Mouse (Mus musculus) hindbrain, embryonic 15.5 days (tissue): Measurements from ENCODE around the gene Dcun1d4. TPM values are rescaled to one million over a fixed set of nuclear protein-coding genes. Genes with fewer than 3 reads are reported as not detected.

Experiments
- ATAC-seq: fragments of 200-750 bp; cut with Nextera tagmentation; 2 replicates; pipeline ENCODE4 v1.8.0; 2017; ENCODE audit warnings: low read depth, moderate number of reproducible peaks, moderate TSS enrichment; ENCODE audit not compliant: low FRiP score
- H3K27ac ChIP-seq: fragments of 300-500 bp; sonication (generic); replicated peaks from 2 replicates; pipeline ENCODE4 v1.5.1; 2015; ENCODE audit warnings: mild to moderate bottlenecking, inconsistent platforms
- H3K27me3 ChIP-seq: fragments of 300-500 bp; sonication (generic); 2 replicates; pipeline ENCODE4 v1.6.1; 2015; ENCODE audit warnings: control low read depth, inconsistent platforms
- H3K36me3 ChIP-seq: fragments of 300-500 bp; sonication (generic); 2 replicates; pipeline ENCODE4 v1.6.1; 2015; ENCODE audit warnings: control low read depth, inconsistent platforms
- H3K4me1 ChIP-seq: fragments of 300-500 bp; sonication (generic); replicated peaks from 2 replicates; pipeline ENCODE4 v1.6.1; 2015; ENCODE audit warnings: control low read depth, inconsistent platforms
- H3K4me2 ChIP-seq: fragments of 300-500 bp; sonication (generic); 2 replicates; pipeline ENCODE4 v1.6.1; 2015; ENCODE audit warnings: moderate library complexity, mild to moderate bottlenecking, inconsistent platforms
- H3K4me3 ChIP-seq: fragments of 300-500 bp; sonication (generic); 2 replicates; pipeline ENCODE4 v1.5.1; 2015; ENCODE audit warnings: mild to moderate bottlenecking, inconsistent platforms
- H3K9ac ChIP-seq: fragments of 300-500 bp; sonication (generic); 2 replicates; pipeline ENCODE4 v1.6.1; 2015; ENCODE audit warnings: inconsistent platforms
- H3K9me3 ChIP-seq: fragments of 300-500 bp; sonication (generic); 2 replicates; pipeline ENCODE4 v1.6.1; 2016; ENCODE audit warnings: control low read depth, inconsistent platforms
- WGBS: fragments of 180-500 bp; shearing (Covaris S2); methylation state at CpG from one replicate; pipeline ENCODE4 v1.1.7; 2015; 5-methylcytosine and 5-hydroxymethylcytosine counted together
- polyA plus RNA-seq: library from polyadenylated mRNA; unstranded; fragments of >200 nt; fragmentation: Nextera tagmentation; extraction: Ambion mirVana; gene quantifications from 2 replicates; pipeline ENCODE4 v1.2.1, GENCODE M21; 2015

Dcun1d4 gene
- polyA plus RNA-seq, 1 experiment from 2014 or later: 47.4 TPM

DNA sequence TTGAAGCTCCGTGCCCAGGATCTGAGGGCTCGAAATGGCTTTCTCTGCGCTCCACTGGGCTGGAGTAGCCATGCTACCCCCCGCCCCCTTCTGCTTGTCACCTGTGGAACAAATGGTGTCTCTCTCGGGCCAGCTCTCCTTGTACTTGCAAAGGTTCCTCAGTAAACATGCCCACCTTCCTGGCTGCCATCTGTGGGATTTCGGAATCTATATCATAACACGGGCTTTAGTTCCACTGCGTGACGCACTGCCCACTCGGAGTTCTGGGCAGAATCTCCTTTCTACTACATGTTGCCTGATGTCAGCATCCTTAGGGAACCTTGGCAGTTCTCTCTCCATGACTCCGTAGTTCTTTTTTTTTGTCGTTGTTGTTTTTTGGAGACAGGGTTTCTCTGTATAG is 56.9 kb downstream of the Dcun1d4 start:
- WGBS: 89% methylated on average over 12 of the region's 12 CpGs
- H3K4me2 ChIP-seq: no peak overlapping the region
- no peak overlapping the region for H3K9ac ChIP-seq
- no peak overlapping the region for H3K4me3 ChIP-seq
- no peak overlapping the region for H3K27ac ChIP-seq
- H3K27me3 ChIP-seq: no peaks in the 10 kb centered on the region
- ATAC-seq: no peak
- H3K9me3 ChIP-seq: no peaks in the 10 kb centered on the region
- H3K36me3 ChIP-seq: peaks cover 23% of the 10 kb centered on the region
- no peaks in the 10 kb centered on the region for H3K4me1 ChIP-seq

- H3K9ac ChIP-seq: no peak overlapping the region
- no peaks in the 10 kb centered on the region for H3K27me3 ChIP-seq
- WGBS: 90% methylated on average over 11 of the region's 11 CpGs
- no peak overlapping the region for H3K4me3 ChIP-seq
- no peak overlapping the region for H3K27ac ChIP-seq
- H3K4me2 ChIP-seq: no peak overlapping the region
- peaks cover 16% of the 10 kb centered on the region for H3K36me3 ChIP-seq
- ATAC-seq: no peak
- no peaks in the 10 kb centered on the region for H3K4me1 ChIP-seq
- H3K9me3 ChIP-seq: no peaks in the 10 kb centered on the region
Observed at GRCm38 (mm10) chr5:73538586-73539298, 57.9 kb downstream of the Dcun1d4 start.

DNA sequence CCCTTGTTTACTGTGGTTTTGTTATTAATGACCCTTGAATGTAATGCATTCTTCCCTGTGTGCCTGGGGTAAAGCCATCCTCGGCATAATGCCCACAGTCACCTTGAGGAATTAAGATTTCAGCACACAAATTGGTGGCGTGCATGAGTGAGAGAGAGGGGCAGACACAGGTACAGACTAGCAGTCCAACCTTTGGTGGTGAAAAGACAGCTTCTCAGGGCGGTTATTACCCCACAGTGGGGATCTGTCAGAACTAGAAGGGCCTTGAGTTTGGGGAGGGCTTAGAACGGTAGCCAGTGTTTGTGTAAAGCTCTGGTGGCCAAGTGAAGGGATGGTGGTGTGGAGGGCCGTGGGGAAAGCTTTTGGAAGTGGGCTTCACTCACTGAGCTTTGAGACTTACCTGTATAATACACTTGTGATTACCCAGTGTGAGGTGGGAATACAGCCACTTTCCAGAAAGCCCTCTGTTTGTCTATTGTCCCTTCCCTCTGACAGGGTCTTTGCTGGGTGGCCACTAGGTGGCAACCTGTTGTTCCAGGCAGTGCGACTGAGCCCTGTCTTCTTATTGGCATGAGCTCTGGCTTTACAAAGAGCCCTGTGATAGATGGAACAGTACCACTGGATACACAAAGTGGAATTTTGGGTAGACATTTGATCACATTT is 59.2 kb downstream of the Dcun1d4 start:
- ATAC-seq: peak; percentile 73
- H3K27me3 ChIP-seq: no peaks in the 10 kb centered on the region
- no peak overlapping the region for H3K9ac ChIP-seq
- no peaks in the 10 kb centered on the region for H3K9me3 ChIP-seq
- no peak overlapping the region for H3K4me3 ChIP-seq
- H3K27ac ChIP-seq: no peak overlapping the region
- no peak overlapping the region for H3K4me2 ChIP-seq
- no peaks in the 10 kb centered on the region for H3K4me1 ChIP-seq
- WGBS: 56% methylated on average over 6 of the region's 6 CpGs
- peaks cover 13% of the 10 kb centered on the region for H3K36me3 ChIP-seq

DNA sequence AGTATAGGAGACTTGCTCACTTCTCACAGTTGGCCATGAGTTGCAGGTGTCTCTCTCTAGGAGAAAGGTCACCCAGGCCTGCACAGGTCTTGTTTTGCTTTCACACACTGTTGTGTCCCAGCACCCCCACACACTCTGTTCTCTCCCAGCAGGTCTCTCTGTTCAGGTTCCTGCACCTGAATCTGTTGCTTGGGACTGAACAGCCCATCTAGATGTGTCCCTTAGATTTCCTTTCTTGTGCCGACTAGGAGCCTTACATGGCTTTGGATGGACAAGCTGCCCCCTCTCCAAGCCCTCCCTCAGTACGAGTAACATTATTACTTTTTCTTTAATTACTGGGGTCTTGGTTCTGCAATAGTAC is 59.7 kb downstream of the Dcun1d4 start:
- no peaks in the 10 kb centered on the region for H3K4me1 ChIP-seq
- no peak overlapping the region for H3K9ac ChIP-seq
- H3K4me3 ChIP-seq: no peak overlapping the region
- no peaks in the 10 kb centered on the region for H3K9me3 ChIP-seq
- H3K27me3 ChIP-seq: no peaks in the 10 kb centered on the region
- no peak overlapping the region for H3K4me2 ChIP-seq
- WGBS: 94% methylated on average over 2 of the region's 2 CpGs
- no peak for ATAC-seq
- peaks cover 14% of the 10 kb centered on the region for H3K36me3 ChIP-seq
- no peak overlapping the region for H3K27ac ChIP-seq

GRCm38 (mm10) chr5:73544111-73544753 is 63.4 kb downstream of the Dcun1d4 start:
- Histone ChIP-seq H3K9me3 (no peaks in the 10 kb centered on the region), H3K36me3 (peaks cover 12% of the 10 kb centered on the region; the same call in 1 of the 2 replicates), H3K27ac (no peak overlapping the region), H3K4me1 (no peaks in the 10 kb centered on the region), H3K4me2 (no peak overlapping the region), H3K9ac (no peak overlapping the region), H3K4me3 (no peak overlapping the region), H3K27me3 (no peaks in the 10 kb centered on the region)
- no peak for ATAC-seq
- 74% methylated on average over 10 of the region's 10 CpGs for WGBS

DNA sequence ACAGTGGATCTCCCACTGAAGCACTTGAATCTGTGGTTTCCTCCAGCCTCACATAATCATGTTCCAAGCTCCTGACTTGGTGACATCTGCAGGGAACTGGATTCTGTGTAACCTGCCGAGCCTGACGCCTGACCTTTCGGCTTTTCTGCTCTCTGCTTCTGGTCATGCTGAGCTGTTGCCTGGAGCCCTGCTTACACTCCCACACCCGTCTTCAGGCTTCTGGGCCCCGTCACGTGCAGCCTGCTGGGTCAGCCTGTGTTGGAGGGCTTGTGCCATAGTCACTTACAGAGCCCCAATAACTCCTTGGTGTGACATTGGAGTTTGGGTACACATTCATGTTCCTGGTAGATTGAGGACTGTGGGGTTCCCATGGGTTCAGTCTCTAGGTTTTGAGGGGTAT is 64.8 kb downstream of the Dcun1d4 start:
- Histone ChIP-seq H3K9ac (no peak overlapping the region), H3K9me3 (no peaks in the 10 kb centered on the region), H3K4me1 (no peaks in the 10 kb centered on the region), H3K4me3 (no peak overlapping the region), H3K36me3 (peaks cover 12% of the 10 kb centered on the region; the same call in 1 of the 2 replicates), H3K4me2 (no peak overlapping the region), H3K27ac (no peak overlapping the region), H3K27me3 (no peaks in the 10 kb centered on the region)
- no peak for ATAC-seq
- WGBS: 71% methylated on average over 6 of the region's 6 CpGs

DNA sequence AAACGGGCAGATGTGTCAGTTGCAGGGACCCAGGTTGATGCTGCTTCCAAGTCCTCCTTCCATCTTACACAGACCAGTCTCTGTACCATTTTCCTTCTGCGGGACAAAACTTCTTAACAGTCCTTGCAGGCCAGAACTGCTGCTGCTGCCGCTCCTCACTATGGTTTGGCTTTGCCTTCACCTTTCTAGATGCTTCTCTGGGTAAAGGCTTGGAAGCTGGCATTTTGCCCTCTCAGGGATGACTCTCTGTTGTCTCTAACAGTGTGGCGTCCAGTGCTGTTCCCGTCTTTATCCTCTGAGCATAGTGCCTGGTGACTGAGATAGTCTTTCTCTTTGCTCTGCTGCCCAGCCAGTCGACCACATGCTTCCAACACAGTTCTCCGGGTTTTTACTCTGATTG is 66.5 kb downstream of the Dcun1d4 start:
- Histone ChIP-seq H3K4me1 (no peaks in the 10 kb centered on the region), H3K36me3 (peaks cover 15% of the 10 kb centered on the region; the same call in 1 of the 2 replicates), H3K4me3 (no peak overlapping the region), H3K27ac (no peak overlapping the region), H3K9me3 (no peaks in the 10 kb centered on the region), H3K27me3 (no peaks in the 10 kb centered on the region), H3K4me2 (no peak overlapping the region), H3K9ac (no peak overlapping the region)
- no peak for ATAC-seq
- 93% methylated on average over 7 of the region's 7 CpGs for WGBS

GRCm38 (mm10) chr5:73548237-73548636 is 67.4 kb downstream of the Dcun1d4 start:
- H3K27ac ChIP-seq: no peak overlapping the region
- H3K9me3 ChIP-seq: no peaks in the 10 kb centered on the region
- peaks cover 15% of the 10 kb centered on the region; the same call in 1 of the 2 replicates for H3K36me3 ChIP-seq
- no peaks in the 10 kb centered on the region for H3K4me1 ChIP-seq
- H3K4me2 ChIP-seq: no peak overlapping the region
- no peak overlapping the region for H3K9ac ChIP-seq
- H3K4me3 ChIP-seq: no peak overlapping the region
- no peak for ATAC-seq
- 85% methylated on average over 7 of the region's 7 CpGs for WGBS
- no peaks in the 10 kb centered on the region for H3K27me3 ChIP-seq

- Histone ChIP-seq H3K4me2 (no peak overlapping the region), H3K4me3 (no peak overlapping the region), H3K27ac (no peak overlapping the region), H3K9me3 (no peaks in the 10 kb centered on the region), H3K27me3 (no peaks in the 10 kb centered on the region), H3K4me1 (no peaks in the 10 kb centered on the region), H3K36me3 (peaks cover 15% of the 10 kb centered on the region; the same call in 1 of the 2 replicates), H3K9ac (no peak overlapping the region)
- ATAC-seq: no peak
- 93% methylated on average over 1 of the region's 1 CpGs for WGBS
Observed at GRCm38 (mm10) chr5:73548838-73549237, 68.0 kb downstream of the Dcun1d4 start.

DNA sequence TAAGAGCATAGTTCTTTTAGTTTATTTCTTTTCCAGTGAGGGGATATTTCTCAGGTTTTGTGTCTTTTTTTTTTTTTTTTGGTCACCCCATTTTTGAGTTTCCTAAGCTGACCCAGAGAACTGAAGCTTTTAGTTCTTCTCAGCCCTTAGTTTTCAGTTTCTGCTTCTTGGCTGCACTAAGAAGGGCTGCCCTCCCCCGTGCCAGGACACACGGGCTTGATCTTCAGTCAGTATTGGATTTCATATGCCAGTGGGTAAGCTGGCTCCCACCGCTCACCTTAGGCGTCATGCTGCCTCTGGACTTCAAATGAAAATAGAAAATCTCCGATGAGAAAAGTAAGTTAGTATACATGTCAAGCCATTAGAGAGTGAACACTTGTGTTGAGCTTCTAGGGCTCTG is 71.0 kb downstream of the Dcun1d4 start:
- no peak overlapping the region for H3K4me3 ChIP-seq
- peaks cover 4% of the 10 kb centered on the region; the same call in 1 of the 2 replicates for H3K36me3 ChIP-seq
- WGBS: 83% methylated on average over 5 of the region's 5 CpGs
- H3K27me3 ChIP-seq: no peaks in the 10 kb centered on the region
- no peaks in the 10 kb centered on the region for H3K9me3 ChIP-seq
- H3K27ac ChIP-seq: no peak overlapping the region
- 0 out of 2 replicates have a peak, but pooled peaks cover 3% of the 10 kb centered on the region for H3K4me1 ChIP-seq
- no peak overlapping the region for H3K4me2 ChIP-seq
- ATAC-seq: no peak
- no peak overlapping the region for H3K9ac ChIP-seq

- no peak for ATAC-seq
- Histone ChIP-seq H3K9ac (no peak overlapping the region), H3K27me3 (no peaks in the 10 kb centered on the region), H3K4me3 (no peak overlapping the region), H3K4me2 (no peak overlapping the region), H3K27ac (no peak overlapping the region), H3K9me3 (no peaks in the 10 kb centered on the region), H3K4me1 (0 out of 2 replicates have a peak, but pooled peaks cover 3% of the 10 kb centered on the region), H3K36me3 (peaks cover 10% of the 10 kb centered on the region; the same call in 1 of the 2 replicates)
- 84% methylated on average over 11 of the region's 11 CpGs for WGBS
Observed at GRCm38 (mm10) chr5:73553903-73554302, 73.1 kb downstream of the Dcun1d4 start.
